In genomic region chr5:108021346-108021745, GRCm38 (mm10) we compare ENCODE assay signal across 21 mouse cellular contexts. TPM values are rescaled to one million over a fixed set of nuclear protein-coding genes. Genes with fewer than 3 reads are reported as not detected.
DNase-seq lines count a peak whose midpoint lies in the region; ATAC-seq and TF ChIP-seq lines count a peak whose summit lies in the region.
"Had no signal": no experiment of that assay in that cellular context is flagged by ENCODE, and none has a peak within 500 bp of the region (broad histone marks: within the 10 kb centered on the region; RNA-seq: fewer than 3 reads in every experiment).

No protein-coding gene starts in this region.

- 0 out of 2 replicates have a peak, but pooled peaks have one; percentile 9 for ATAC-seq in kidney, embryonic 15.5 days (replicated peaks; ENCODE audit: low FRiP score)
- peak; percentile 79 for ATAC-seq in Patski
- ATAC-seq: forebrain, embryonic 13.5 days; forebrain, embryonic 15.5 days; forebrain, postnatal 0 days had no signal

- no peaks in the 10 kb centered on the region for H3K36me3 ChIP-seq in kidney, embryonic 15.5 days
- H3K36me3 ChIP-seq: embryonic facial prominence, embryonic 13.5 days; embryonic facial prominence, embryonic 15.5 days; forebrain, embryonic 15.5 days had no signal

- WGBS in kidney, embryonic 15.5 days = 34% methylated on average over 3 of the region's 3 CpGs

- no peak for TF ChIP-seq CTCF in Patski (IDR thresholded peaks at IDR 0.05)

- POLR2A ChIA-PET in Patski (lab: Charles Lee) = no interaction called here

- no peak overlapping the region for H3K4me2 ChIP-seq in kidney, embryonic 15.5 days
- H3K4me2 ChIP-seq: embryonic facial prominence, embryonic 13.5 days; embryonic facial prominence, embryonic 15.5 days; forebrain, embryonic 13.5 days; forebrain, embryonic 15.5 days had no signal

- CTCF ChIA-PET in Patski (lab: Charles Lee) = interaction anchor here (0.8 to 2.3 kb wide), 4 partner anchors 10 to 96 kb away, joined by 3 to 8 read pairs (median 4); no protein-coding TSS in a partner anchor

- no peak overlapping the region for H3K4me3 ChIP-seq in kidney, embryonic 15.5 days (replicated peaks)
- H3K4me3 ChIP-seq: embryonic facial prominence, embryonic 13.5 days; embryonic facial prominence, embryonic 15.5 days; erythroblast, embryonic 14.5 days; forebrain, embryonic 13.5 days; forebrain, embryonic 15.5 days had no signal

- peaks cover 4% of the 10 kb centered on the region; the same call in 1 of the 2 replicates for H3K4me1 ChIP-seq in kidney, embryonic 15.5 days
- H3K4me1 ChIP-seq: embryonic facial prominence, embryonic 13.5 days; embryonic facial prominence, embryonic 15.5 days; forebrain, embryonic 13.5 days; forebrain, embryonic 15.5 days had no signal

- in situ Hi-C loops in Patski (cut with MboI; ENCODE audit: low pct_unique_long_range_greater_than_20kb) = no loop called here

- H3K9ac ChIP-seq in kidney, embryonic 15.5 days = no peak overlapping the region
- H3K9ac ChIP-seq: embryonic facial prominence, embryonic 13.5 days; embryonic facial prominence, embryonic 15.5 days; forebrain, embryonic 13.5 days; forebrain, embryonic 15.5 days; forebrain, postnatal 0 days had no signal

- H3K9me3 ChIP-seq in kidney, embryonic 15.5 days (replicated peaks) = no peaks in the 10 kb centered on the region
- H3K9me3 ChIP-seq: embryonic facial prominence, embryonic 13.5 days; embryonic facial prominence, embryonic 15.5 days; forebrain, embryonic 13.5 days; forebrain, embryonic 15.5 days had no signal

- no peaks in the 10 kb centered on the region for H3K27me3 ChIP-seq in kidney, embryonic 15.5 days
- no peaks in the 10 kb centered on the region for H3K27me3 ChIP-seq in Patski
- H3K27me3 ChIP-seq: embryonic facial prominence, embryonic 13.5 days; embryonic facial prominence, embryonic 15.5 days; forebrain, embryonic 13.5 days; forebrain, embryonic 15.5 days had no signal

- H3K27ac ChIP-seq in kidney, embryonic 15.5 days = no peak overlapping the region
- H3K27ac ChIP-seq: embryonic facial prominence, embryonic 13.5 days; embryonic facial prominence, embryonic 15.5 days; forebrain, embryonic 13.5 days; forebrain, embryonic 15.5 days had no signal

- DNase-seq in kidney, postnatal 14 days = no peak
- DNase-seq in Patski (ENCODE audit: low read depth, low spot score) = peak; percentile 89
- no peak for DNase-seq in right cerebral cortex, adult 18-20 months
- no peak for DNase-seq in lung, postnatal 36 days
- DNase-seq: adrenal gland, adult 2 months; adrenal gland, postnatal 10 days; adrenal gland, postnatal 25 days; cerebellum, adult 11 months; cerebellum, adult 18-20 months; cerebellum, adult 8-10 months; cerebellum, adult 9-11 months; cerebellum, postnatal 14 days; cerebellum, postnatal 36 days; embryo, embryonic 11 days; forebrain, postnatal 0 days had no signal

RNA-seq across cellular contexts. Expression of gene Fam69a, which starts 34.5 kb away (rescaled TPM):
- polyA plus RNA-seq in kidney, embryonic 15.5 days (2015; fragmentation: Nextera tagmentation; extraction: Ambion mirVana) = 19.1 and 21.3 TPM in 2 replicates
- 17.0 TPM for polyA plus RNA-seq in Patski (2021)

RNA-seq across cellular contexts. Expression of gene Mtf2, which starts 44.1 kb away (rescaled TPM):
- 99.0 and 99.6 TPM in 2 replicates for polyA plus RNA-seq in kidney, embryonic 15.5 days (2015; fragmentation: Nextera tagmentation; extraction: Ambion mirVana)
- 29.9 TPM for polyA plus RNA-seq in Patski (2021)
